Comparison of ENCODE assay signal across 20 mouse cellular contexts in genomic region chr9:50497076-50497475, GRCm38 (mm10). TPM values are rescaled to one million over a fixed set of nuclear protein-coding genes. Genes with fewer than 3 reads are reported as not detected.
A peak's percentile ranks its signal among the peaks of the same experiment; 100 is the strongest.
DNase-seq lines count a peak whose midpoint lies in the region; ATAC-seq and TF ChIP-seq lines count a peak whose summit lies in the region.
"Had no signal": no experiment of that assay in that cellular context is flagged by ENCODE, and none has a peak within 500 bp of the region (broad histone marks: within the 10 kb centered on the region; RNA-seq: fewer than 3 reads in every experiment).

No protein-coding gene starts in this region.

- WGBS in heart, embryonic 15.5 days, result 52% methylated on average over 6 of the region's 6 CpGs
- 51% methylated on average over 6 of the region's 6 CpGs for WGBS in heart, embryonic 10.5 days
- 65% methylated on average over 6 of the region's 6 CpGs for WGBS in kidney, postnatal 0 days
- WGBS in midbrain, embryonic 11.5 days, result 86% methylated on average over 6 of the region's 6 CpGs
- 69% methylated on average over 6 of the region's 6 CpGs for WGBS in midbrain, postnatal 0 days

- H3K36me3 ChIP-seq in heart, embryonic 15.5 days, result no peaks in the 10 kb centered on the region
- H3K36me3 ChIP-seq in heart, embryonic 10.5 days, result no peaks in the 10 kb centered on the region
- no peaks in the 10 kb centered on the region for H3K36me3 ChIP-seq in kidney, postnatal 0 days (ENCODE audit: insufficient read depth, low read length)
- H3K36me3 ChIP-seq in midbrain, embryonic 11.5 days (ENCODE audit: control insufficient read depth, insufficient read depth, low read length), result no peaks in the 10 kb centered on the region
- H3K36me3 ChIP-seq in midbrain, postnatal 0 days (ENCODE audit: insufficient read depth, low read length), result no peaks in the 10 kb centered on the region
- H3K36me3 ChIP-seq: embryonic facial prominence, embryonic 13.5 days had no signal

- peaks cover 13% of the 10 kb centered on the region for H3K4me1 ChIP-seq in heart, embryonic 15.5 days (replicated peaks)
- peaks cover 38% of the 10 kb centered on the region for H3K4me1 ChIP-seq in heart, embryonic 10.5 days
- H3K4me1 ChIP-seq in kidney, postnatal 0 days (replicated peaks; ENCODE audit: insufficient read depth, low read length), result 0 out of 2 replicates have a peak, but pooled peaks cover 2% of the 10 kb centered on the region
- H3K4me1 ChIP-seq in midbrain, embryonic 11.5 days (ENCODE audit: control insufficient read depth, insufficient read depth, low read length), result peaks cover 7% of the 10 kb centered on the region
- no peaks in the 10 kb centered on the region for H3K4me1 ChIP-seq in midbrain, postnatal 0 days (ENCODE audit: insufficient read depth, low read length)

- H3K27me3 ChIP-seq in heart, embryonic 15.5 days, result no peaks in the 10 kb centered on the region
- H3K27me3 ChIP-seq in heart, embryonic 10.5 days (ENCODE audit: insufficient read depth, poor library complexity, severe bottlenecking), result no peaks in the 10 kb centered on the region
- no peaks in the 10 kb centered on the region for H3K27me3 ChIP-seq in kidney, postnatal 0 days (ENCODE audit: insufficient read depth, low read length)
- no peaks in the 10 kb centered on the region; the same call in 1 of the 2 replicates for H3K27me3 ChIP-seq in midbrain, embryonic 11.5 days (ENCODE audit: control insufficient read depth, insufficient read depth, low read length)
- H3K27me3 ChIP-seq in midbrain, postnatal 0 days (ENCODE audit: insufficient read depth, low read length), result no peaks in the 10 kb centered on the region
- H3K27me3 ChIP-seq: embryonic facial prominence, embryonic 13.5 days had no signal

- H3K9ac ChIP-seq in heart, embryonic 15.5 days, result no peak overlapping the region
- no peak overlapping the region for H3K9ac ChIP-seq in kidney, postnatal 0 days (ENCODE audit: low read depth, low read length)
- no peak overlapping the region for H3K9ac ChIP-seq in midbrain, embryonic 11.5 days (ENCODE audit: low read length)
- no peak overlapping the region for H3K9ac ChIP-seq in midbrain, postnatal 0 days (replicated peaks; ENCODE audit: low read length, poor library complexity, severe bottlenecking)

- H3K4me2 ChIP-seq in heart, embryonic 15.5 days, result no peak overlapping the region
- 0 out of 2 replicates have a peak overlapping the region, but pooled peaks have one; percentile 3 for H3K4me2 ChIP-seq in kidney, postnatal 0 days (ENCODE audit: low read length)
- no peak overlapping the region for H3K4me2 ChIP-seq in midbrain, embryonic 11.5 days
- no peak overlapping the region for H3K4me2 ChIP-seq in midbrain, postnatal 0 days (ENCODE audit: low read depth, low read length, poor library complexity, severe bottlenecking)

- TF ChIP-seq CTCF in kidney, postnatal 0 days (IDR thresholded peaks at IDR 0.05; ENCODE audit: low read depth), result no peak
- TF ChIP-seq CTCF in midbrain, postnatal 0 days (IDR thresholded peaks at IDR 0.05), result no peak

- DNase-seq in heart, embryonic 10.5 days (ENCODE audit: low spot score), result no peak
- DNase-seq in kidney, postnatal 0 days (ENCODE audit: low spot score), result no peak
- DNase-seq in kidney, postnatal 10 days, result no peak
- DNase-seq in midbrain, embryonic 11.5 days (ENCODE audit: low spot score, missing footprints), result peak; percentile 56
- no peak for DNase-seq in midbrain, postnatal 0 days (ENCODE audit: low spot score)
- no peak for DNase-seq in layer of hippocampus, postnatal 10 days (ENCODE audit: low spot score in 2 of 2)
- DNase-seq: adrenal gland, adult 8-10 months; cerebellum, adult 11 months; cerebellum, adult 8-10 months; cerebellum, postnatal 14 days; embryo, embryonic 11 days; gastrocnemius, adult 2 months; gastrocnemius, postnatal 25 days; heart, postnatal 14 days had no signal

- no peaks in the 10 kb centered on the region for H3K9me3 ChIP-seq in heart, embryonic 15.5 days (replicated peaks)
- H3K9me3 ChIP-seq in heart, embryonic 10.5 days, result no peaks in the 10 kb centered on the region
- H3K9me3 ChIP-seq in kidney, postnatal 0 days (replicated peaks; ENCODE audit: low read length), result no peaks in the 10 kb centered on the region
- no peaks in the 10 kb centered on the region for H3K9me3 ChIP-seq in midbrain, embryonic 11.5 days (ENCODE audit: control insufficient read depth, low read length)
- H3K9me3 ChIP-seq in midbrain, postnatal 0 days (ENCODE audit: low read length), result no peaks in the 10 kb centered on the region
- H3K9me3 ChIP-seq: embryonic facial prominence, embryonic 13.5 days had no signal

- no peak overlapping the region for H3K4me3 ChIP-seq in heart, embryonic 15.5 days
- no peak overlapping the region for H3K4me3 ChIP-seq in heart, embryonic 10.5 days
- no peak overlapping the region for H3K4me3 ChIP-seq in kidney, postnatal 0 days (replicated peaks; ENCODE audit: low read depth, low read length)
- H3K4me3 ChIP-seq in midbrain, embryonic 11.5 days (ENCODE audit: low read depth, low read length), result no peak overlapping the region
- no peak overlapping the region for H3K4me3 ChIP-seq in midbrain, postnatal 0 days (ENCODE audit: low read depth, low read length)
- H3K4me3 ChIP-seq: embryonic facial prominence, embryonic 13.5 days; gastrocnemius, adult 2 months had no signal

- no peak for ATAC-seq in heart, embryonic 15.5 days (replicated peaks; ENCODE audit: insufficient number of reproducible peaks, insufficient read depth, low FRiP score, low read depth)
- ATAC-seq in kidney, postnatal 0 days (replicated peaks; ENCODE audit: low FRiP score, low read depth), result no peak
- no peak for ATAC-seq in midbrain, embryonic 11.5 days (ENCODE audit: low FRiP score)
- no peak for ATAC-seq in midbrain, postnatal 0 days (ENCODE audit: low FRiP score)
- ATAC-seq: forebrain, embryonic 14.5 days; hindbrain, embryonic 16.5 days; inflammation-experienced regulatory T-cells, adult 6 months had no signal

- H3K27ac ChIP-seq in heart, embryonic 15.5 days, result peak overlapping the region; percentile 31; the same call in 1 of the 2 replicates
- H3K27ac ChIP-seq in heart, embryonic 10.5 days, result no peak overlapping the region
- H3K27ac ChIP-seq in kidney, postnatal 0 days, result no peak overlapping the region
- H3K27ac ChIP-seq in midbrain, embryonic 11.5 days (ENCODE audit: low read depth, low read length), result no peak overlapping the region
- H3K27ac ChIP-seq in midbrain, postnatal 0 days (ENCODE audit: low read depth, low read length), result no peak overlapping the region
- H3K27ac ChIP-seq: embryonic facial prominence, embryonic 13.5 days; gastrocnemius, adult 2 months had no signal

RNA-seq across cellular contexts. Expression of gene Plet1, which starts 2.8 kb away (rescaled TPM):
- polyA plus RNA-seq in heart, embryonic 15.5 days (2015; fragmentation: Nextera tagmentation; extraction: Ambion mirVana), result 0.45 and 1.4 TPM in 2 replicates
- 2.2 and 4.2 TPM in 2 replicates for polyA plus RNA-seq in heart, embryonic 10.5 days (2016; fragmentation: Nextera tagmentation; extraction: Ambion mirVana)
- 53.4 and 54.5 TPM in 2 replicates for polyA plus RNA-seq in kidney, postnatal 0 days (2015; fragmentation: Nextera tagmentation; extraction: Ambion mirVana)
- polyA plus RNA-seq in midbrain, embryonic 11.5 days (2014; fragmentation: Nextera tagmentation; extraction: Ambion mirVana), result 0.52 and 0.78 TPM in 2 replicates
- total RNA-seq in midbrain, postnatal 0 days (2014; rRNA removed), result 0.33 TPM in 1 of 2 replicates, not detected in the other
- 0.52 and 0.80 TPM in 2 replicates for polyA plus RNA-seq in midbrain, postnatal 0 days (2015; fragmentation: Nextera tagmentation; extraction: Ambion mirVana)
- under 1 TPM in 1 of 2 experiments, not detected in 1; 0.27 TPM for total RNA-seq in layer of hippocampus, postnatal 10 days (2021)
- total RNA-seq: common myeloid progenitor, adult 5-6 weeks; gastrocnemius, postnatal 25 days had no signal
- polyA plus RNA-seq: inflammation-experienced regulatory T-cells, adult 6 months had no signal

RNA-seq across cellular contexts. Expression of gene Pts, which starts 31.4 kb away (rescaled TPM):
- 82.3 and 83.6 TPM in 2 replicates for polyA plus RNA-seq in heart, embryonic 15.5 days (2015; fragmentation: Nextera tagmentation; extraction: Ambion mirVana)
- 78.6 and 92.2 TPM in 2 replicates for polyA plus RNA-seq in heart, embryonic 10.5 days (2016; fragmentation: Nextera tagmentation; extraction: Ambion mirVana)
- 133 and 139 TPM in 2 replicates for polyA plus RNA-seq in kidney, postnatal 0 days (2015; fragmentation: Nextera tagmentation; extraction: Ambion mirVana)
- 76.8 and 88.0 TPM in 2 replicates for polyA plus RNA-seq in midbrain, embryonic 11.5 days (2014; fragmentation: Nextera tagmentation; extraction: Ambion mirVana)
- total RNA-seq in midbrain, postnatal 0 days (2014; rRNA removed), result 76.6 and 82.3 TPM in 2 replicates
- 116 and 119 TPM in 2 replicates for polyA plus RNA-seq in midbrain, postnatal 0 days (2015; fragmentation: Nextera tagmentation; extraction: Ambion mirVana)
- total RNA-seq in layer of hippocampus, postnatal 10 days (2021), result 10 to 100 TPM; 38.2 to 42.9 TPM

RNA-seq across cellular contexts. Expression of gene Il18, which starts 57.6 kb away (rescaled TPM):
- 3.1 and 3.4 TPM in 2 replicates for polyA plus RNA-seq in heart, embryonic 15.5 days (2015; fragmentation: Nextera tagmentation; extraction: Ambion mirVana)
- 2.4 and 2.5 TPM in 2 replicates for polyA plus RNA-seq in heart, embryonic 10.5 days (2016; fragmentation: Nextera tagmentation; extraction: Ambion mirVana)
- 3.7 and 5.2 TPM in 2 replicates for polyA plus RNA-seq in kidney, postnatal 0 days (2015; fragmentation: Nextera tagmentation; extraction: Ambion mirVana)
- 20.6 and 23.2 TPM in 2 replicates for polyA plus RNA-seq in midbrain, embryonic 11.5 days (2014; fragmentation: Nextera tagmentation; extraction: Ambion mirVana)
- 18.2 and 20.5 TPM in 2 replicates for total RNA-seq in midbrain, postnatal 0 days (2014; rRNA removed)
- 35.0 and 37.8 TPM in 2 replicates for polyA plus RNA-seq in midbrain, postnatal 0 days (2015; fragmentation: Nextera tagmentation; extraction: Ambion mirVana)
- total RNA-seq in layer of hippocampus, postnatal 10 days (2021), result 10 to 100 TPM; 23.8 to 27.2 TPM

RNA-seq across cellular contexts. Expression of gene Bco2, which starts 57.9 kb away (rescaled TPM):
- polyA plus RNA-seq in heart, embryonic 15.5 days (2015; fragmentation: Nextera tagmentation; extraction: Ambion mirVana), result 0.13 and 0.25 TPM in 2 replicates
- 0.21 TPM in 1 of 2 replicates, not detected in the other for polyA plus RNA-seq in heart, embryonic 10.5 days (2016; fragmentation: Nextera tagmentation; extraction: Ambion mirVana)
- polyA plus RNA-seq in kidney, postnatal 0 days (2015; fragmentation: Nextera tagmentation; extraction: Ambion mirVana), result 0.17 and 0.27 TPM in 2 replicates
- 0.29 and 0.40 TPM in 2 replicates for polyA plus RNA-seq in midbrain, embryonic 11.5 days (2014; fragmentation: Nextera tagmentation; extraction: Ambion mirVana)
- 0.14 and 0.49 TPM in 2 replicates for total RNA-seq in midbrain, postnatal 0 days (2014; rRNA removed)
- 0.42 and 0.48 TPM in 2 replicates for polyA plus RNA-seq in midbrain, postnatal 0 days (2015; fragmentation: Nextera tagmentation; extraction: Ambion mirVana)
- 1 to 10 TPM; 1.9 to 2.0 TPM for total RNA-seq in layer of hippocampus, postnatal 10 days (2021)
- total RNA-seq: common myeloid progenitor, adult 5-6 weeks had no signal

Comparison
In these comparisons a context has a peak if more than half of its experiments do, and no peak if none do; other contexts are left out.
1. RNA of gene Plet1, which starts 2.8 kb away (polyA plus RNA-seq): 53.4 to 54.5 TPM in kidney, postnatal 0 days; 2.2 to 4.2 TPM in heart, embryonic 10.5 days, 0.52 to 0.80 TPM in midbrain, postnatal 0 days, 0.52 to 0.78 TPM in midbrain, embryonic 11.5 days and 0.45 to 1.4 TPM in heart, embryonic 15.5 days; every median in the first group is over 10 times any median in the second.